Mouse (Mus musculus): ENCODE data around the gene Mesp1.

Gene Mesp1

DNA sequence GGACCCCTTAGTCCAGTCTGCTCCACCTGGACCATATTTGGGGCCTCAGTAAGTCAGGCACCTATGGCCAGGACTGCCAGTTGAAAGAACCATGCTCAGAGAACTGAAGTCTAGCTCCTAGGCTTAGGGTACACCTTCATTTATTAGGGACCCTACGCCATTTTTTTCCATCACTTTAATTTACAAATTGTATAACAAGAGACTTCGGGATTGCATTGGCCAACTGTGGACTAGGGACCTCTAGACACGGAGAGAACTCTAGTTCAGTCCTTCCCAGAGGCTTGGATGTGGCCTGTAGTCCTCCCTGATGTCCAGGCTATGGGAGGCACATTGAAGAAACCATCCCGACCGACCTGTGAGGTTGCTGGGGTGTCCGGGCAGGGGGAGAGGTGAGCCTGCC, at the start of gene Mesp1:
Gene Mesp1, minus strand, starts transcription at position 101 of the 400 bp plus-strand sequence.
- DNase-seq (ENCODE audit: low spot score in 2 of 2): no peak

GRCm38 (mm10) chr7:79842163-79842562, 48.6 kb upstream of the Mesp1 start:
- DNase-seq (ENCODE audit: low spot score in 2 of 2): no peak

DNA sequence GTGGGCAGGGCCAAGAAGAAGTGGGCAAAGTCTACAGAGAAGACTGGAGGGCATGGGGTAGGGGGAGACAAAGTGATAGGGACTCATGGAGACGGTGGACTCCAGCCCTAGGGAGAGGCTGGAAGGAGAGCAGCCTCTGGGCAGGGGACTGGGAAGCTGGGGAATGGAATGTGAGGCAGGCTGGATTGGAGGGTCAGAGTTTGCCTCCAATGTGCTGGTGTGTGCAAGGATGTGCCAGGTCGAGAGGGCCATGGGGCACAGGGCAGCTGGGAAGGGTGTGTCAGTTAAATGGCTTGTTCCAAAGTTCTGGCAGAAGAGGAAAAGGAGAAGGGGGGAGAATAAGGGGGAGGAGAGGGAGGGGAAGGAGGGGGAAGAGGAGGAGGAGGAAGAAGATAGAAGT, 43.7 kb upstream of the Mesp1 start:
- DNase-seq (ENCODE audit: low spot score in 2 of 2): no peak

DNA sequence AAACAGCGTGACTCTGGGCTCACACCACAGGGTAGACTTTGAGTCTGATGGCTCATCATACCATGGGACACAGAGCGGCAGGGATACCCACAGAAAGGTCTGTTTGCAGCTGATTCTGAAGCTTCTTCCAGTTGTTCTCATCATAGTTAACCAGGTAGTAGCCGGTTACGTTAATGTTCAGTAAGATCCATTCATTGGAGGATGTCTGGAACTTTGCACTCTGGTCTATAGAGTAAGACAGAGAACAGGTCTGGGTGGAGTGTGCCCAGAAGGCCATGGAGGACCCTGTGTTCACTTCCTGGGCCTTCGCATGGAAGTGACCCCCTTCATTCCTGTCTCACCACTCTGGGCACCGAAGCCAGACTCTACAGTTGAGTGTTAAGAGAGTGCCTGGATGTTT, 41.6 kb upstream of the Mesp1 start:
- DNase-seq (ENCODE audit: low spot score in 2 of 2): no peak

- DNase-seq (ENCODE audit: low spot score in 2 of 2): no peak
These were observed 39.4 kb upstream of the Mesp1 start for GRCm38 (mm10) chr7:79832980-79833379.

- no peak for DNase-seq (ENCODE audit: low spot score in 2 of 2)
These were observed 38.0 kb upstream of the Mesp1 start for GRCm38 (mm10) chr7:79831585-79831984.

- no peak for DNase-seq (ENCODE audit: low spot score in 2 of 2)
These were observed 37.6 kb upstream of the Mesp1 start for GRCm38 (mm10) chr7:79831145-79831544.

- no peak for DNase-seq (ENCODE audit: low spot score in 2 of 2)
These were observed 34.8 kb upstream of the Mesp1 start for GRCm38 (mm10) chr7:79828341-79828740.

- no peak for DNase-seq (ENCODE audit: low spot score in 2 of 2)
These were observed 28.6 kb upstream of the Mesp1 start for GRCm38 (mm10) chr7:79822092-79822695.

GRCm38 (mm10) chr7:79819996-79820395, 26.4 kb upstream of the Mesp1 start:
- DNase-seq (ENCODE audit: low spot score in 2 of 2): no peak

DNA sequence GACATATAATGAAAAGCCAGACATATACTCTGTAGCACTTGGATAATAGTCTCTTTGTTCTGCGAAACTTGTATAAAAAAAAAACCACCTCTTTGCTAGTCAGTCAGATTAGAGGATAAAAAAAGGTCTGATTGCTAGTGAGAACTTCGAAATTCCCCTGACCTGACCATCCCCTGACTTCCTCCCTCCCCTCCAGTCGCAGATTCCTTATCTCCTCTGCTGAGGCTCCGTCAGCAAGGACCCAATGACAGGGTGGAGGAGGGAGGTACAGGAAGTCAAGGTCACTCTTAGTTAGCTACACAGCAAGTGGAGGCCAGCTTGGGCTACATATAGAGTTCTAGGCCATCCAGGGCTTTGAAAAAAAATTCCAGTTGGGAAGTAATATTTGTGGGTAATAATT, 25.9 kb upstream of the Mesp1 start:
- no peak for DNase-seq (ENCODE audit: low spot score in 2 of 2)

GRCm38 (mm10) chr7:79818321-79818720, 24.7 kb upstream of the Mesp1 start:
- DNase-seq (ENCODE audit: low spot score in 2 of 2): no peak

GRCm38 (mm10) chr7:79813409-79813808, 19.8 kb upstream of the Mesp1 start:
- no peak for DNase-seq (ENCODE audit: low spot score in 2 of 2)

GRCm38 (mm10) chr7:79810611-79811506, 17.3 kb upstream of the Mesp1 start, which contains the start of gene Mesp2:
Mesp2 (plus strand) TSS chr7:79810727.
- DNase-seq (ENCODE audit: low spot score in 2 of 2): peak; percentile 52 to 64

- no peak for DNase-seq (ENCODE audit: low spot score in 2 of 2)
These were observed 15.0 kb upstream of the Mesp1 start for GRCm38 (mm10) chr7:79808561-79808960.

- no peak for DNase-seq (ENCODE audit: low spot score in 2 of 2)
These were observed 10.3 kb upstream of the Mesp1 start for GRCm38 (mm10) chr7:79803887-79804286.

- DNase-seq (ENCODE audit: low spot score in 2 of 2): no peak
These were observed 8.4 kb upstream of the Mesp1 start for GRCm38 (mm10) chr7:79802037-79802436.

DNA sequence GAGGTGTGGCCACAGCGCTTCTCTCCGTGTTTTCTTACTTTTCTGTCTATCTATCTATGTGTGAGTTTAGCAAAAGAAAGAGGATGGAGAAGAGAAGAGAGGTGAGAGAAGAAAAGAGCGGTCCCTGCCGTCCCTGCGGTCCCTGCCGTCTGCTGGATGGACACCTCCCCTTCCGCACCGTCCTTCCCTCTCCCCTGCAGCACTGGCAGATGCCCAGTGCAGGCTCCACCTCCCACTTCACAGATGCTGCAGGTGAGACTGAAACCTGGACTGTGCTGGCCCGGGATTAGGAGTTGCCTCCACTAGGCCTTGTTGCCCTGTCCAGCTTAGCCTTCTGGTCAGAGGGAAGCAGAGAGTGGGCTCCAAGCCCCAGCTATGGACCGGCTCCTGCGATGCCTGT, 7.8 kb upstream of the Mesp1 start:
- DNase-seq (ENCODE audit: low spot score in 2 of 2): no peak

GRCm38 (mm10) chr7:79800336-79800735, 6.7 kb upstream of the Mesp1 start:
- no peak for DNase-seq (ENCODE audit: low spot score in 2 of 2)

DNA sequence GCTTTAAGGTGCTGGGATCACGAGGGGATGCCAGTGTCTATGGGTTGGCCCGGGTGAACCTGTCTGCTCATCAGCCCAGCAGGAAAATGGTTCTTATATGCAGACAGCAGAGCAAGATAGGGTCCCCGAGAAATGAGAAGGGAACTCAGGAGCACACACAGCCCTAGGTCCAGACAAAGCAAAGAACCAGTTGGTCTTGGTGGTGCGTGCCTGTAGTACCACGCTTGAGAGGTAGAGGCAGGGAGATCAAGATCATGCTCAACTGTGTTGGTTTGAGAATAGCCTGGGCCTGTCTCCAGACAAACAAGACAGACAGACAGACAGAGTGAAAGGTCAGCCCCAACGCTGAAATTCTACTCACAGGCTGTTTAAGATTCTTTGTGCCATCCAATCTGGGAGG, 5.9 kb upstream of the Mesp1 start:
- DNase-seq (ENCODE audit: low spot score in 2 of 2): no peak

GRCm38 (mm10) chr7:79799048-79799447, 5.5 kb upstream of the Mesp1 start:
- peak; percentile 90 to 91 for DNase-seq (ENCODE audit: low spot score in 2 of 2)

DNA sequence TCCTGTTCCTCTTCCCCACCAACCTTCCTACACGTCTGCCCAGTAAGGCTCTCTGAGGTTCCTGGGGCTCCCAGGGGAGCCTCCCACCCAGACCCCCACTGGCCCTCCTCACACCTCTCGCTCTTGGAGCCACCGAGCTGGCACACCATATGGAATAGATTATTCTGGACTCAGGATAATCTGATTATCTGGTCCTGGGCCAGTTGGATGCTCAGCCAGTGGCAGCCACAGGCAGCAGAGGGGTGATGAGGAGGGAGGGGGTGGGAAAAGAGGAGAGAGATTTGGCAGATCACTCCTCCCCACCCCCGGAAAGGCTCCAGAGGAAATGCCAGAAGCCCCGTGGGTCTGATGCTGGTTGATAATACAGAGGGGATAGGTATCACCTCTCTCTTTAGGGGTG, 5.0 kb upstream of the Mesp1 start:
- DNase-seq (ENCODE audit: low spot score in 2 of 2): no peak
